Mouse (Mus musculus): ENCODE measurements around the gene Ccng2.

DNA sequence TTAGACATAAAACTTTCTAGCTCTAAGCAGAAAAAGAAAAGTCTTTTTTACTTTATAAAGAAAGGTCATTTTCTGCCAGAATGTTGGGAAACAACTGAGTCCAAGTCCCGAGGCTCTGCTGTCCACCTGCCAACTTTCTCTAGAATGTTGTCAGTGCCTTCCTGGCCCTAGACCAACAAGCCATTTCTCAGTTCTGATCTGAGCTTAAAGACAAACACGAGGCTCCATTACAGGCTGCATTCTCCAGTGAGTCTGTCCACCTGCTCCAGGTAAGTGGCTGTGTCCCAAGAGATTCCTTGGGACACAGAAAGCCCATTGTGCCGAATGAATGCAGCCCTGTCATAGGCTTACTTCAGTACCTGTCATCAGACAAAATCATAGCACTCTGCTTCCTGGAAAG, 45.4 kb upstream of the Ccng2 start:
- no peak for TF ChIP-seq MYOG (IDR thresholded peaks at IDR 0.05; ENCODE audit: control insufficient read depth, extremely low read depth, insufficient read length)
- TF ChIP-seq CTCF (IDR thresholded peaks at IDR 0.05; ENCODE audit: control insufficient read depth, insufficient read depth, insufficient read length), result no peak
- TF ChIP-seq MYOD1 (IDR thresholded peaks at IDR 0.05; ENCODE audit: control insufficient read depth, insufficient read length, low read depth), result no peak
- no peak for TF ChIP-seq MAX (IDR thresholded peaks at IDR 0.05)
- no peak for TF ChIP-seq USF1 (IDR thresholded peaks at IDR 0.05; ENCODE audit: low read depth)

Measured in C2C12 (cell line).